Mouse (Mus musculus) liver, adult 2 months (tissue): ENCODE data around the gene Gm10718.
"Not testable (repeated sequence)": the region's sequence is repeated elsewhere in the genome, so short reads cannot be mapped to it uniquely, and the experiment has no call there.

Experiments used
- CTCF ChIP-seq: fragments of 200-500 bp; IDR thresholded peaks from 2 replicates; pipeline ENCODE4 v1.5.1; 2011; ENCODE audit warnings: low read depth, low read length, control low read depth
- POLR2A ChIP-seq: fragments of 200-500 bp; IDR thresholded peaks from 2 replicates; pipeline ENCODE4 v1.6.1; 2011; ENCODE audit warnings: low read length, control low read depth; ENCODE audit not compliant: insufficient read depth; ENCODE audit errors: extremely low read depth

DNA sequence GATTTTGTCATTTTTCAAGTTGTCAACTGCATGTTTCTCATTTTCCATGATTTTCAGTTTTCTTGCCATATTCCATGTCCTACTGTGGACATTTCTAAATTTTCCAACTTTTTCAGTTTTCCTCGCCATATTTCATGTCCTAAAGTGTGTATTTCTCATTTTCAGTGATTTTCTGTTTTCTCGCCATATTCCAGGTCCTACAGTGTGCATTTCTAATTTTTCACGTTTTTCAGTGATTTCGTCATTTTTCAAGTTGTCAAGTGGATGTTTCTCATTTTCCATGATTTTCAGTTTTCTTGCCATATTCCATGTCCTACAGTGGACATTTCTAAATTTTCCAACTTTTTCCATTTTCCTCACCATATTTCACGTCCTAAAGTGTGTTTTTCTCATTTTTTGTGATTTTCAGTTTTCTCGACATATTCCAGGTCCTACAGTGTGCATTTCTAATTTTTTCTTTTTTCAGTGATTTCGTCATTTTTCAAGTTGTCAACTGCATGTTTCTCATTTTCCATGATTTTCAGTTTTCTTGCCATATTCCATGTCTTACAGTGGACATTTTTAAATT lies 11.2 kb upstream of the Gm10718 start:
- TF ChIP-seq CTCF, POLR2A: not testable (repeated sequence)
